Mouse (Mus musculus): ENCODE results near the gene Pkp4.
A peak's percentile ranks its signal among the peaks of the same experiment; 100 is the strongest.

The Pkp4 gene

GRCm38 (mm10) chr2:59160605-59160963, at the start of gene Pkp4, which contains the start of gene Ccdc148:
Gene Pkp4 (plus strand): TSS chr2:59160850.
Gene Ccdc148 (minus strand): TSS chr2:59160683.
- DNase-seq (ENCODE audit: low read depth, low spot score) = peak; percentile 93

GRCm38 (mm10) chr2:59129023-59129422, 31.6 kb upstream of the Pkp4 start:
- DNase-seq (ENCODE audit: low read depth, low spot score) = no peak

GRCm38 (mm10) chr2:59129821-59130220, 30.8 kb upstream of the Pkp4 start:
- no peak for DNase-seq (ENCODE audit: low read depth, low spot score)

GRCm38 (mm10) chr2:59131044-59131443, 29.6 kb upstream of the Pkp4 start:
- DNase-seq (ENCODE audit: low read depth, low spot score) = no peak

GRCm38 (mm10) chr2:59155428-59155827, 5.2 kb upstream of the Pkp4 start:
- DNase-seq (ENCODE audit: low read depth, low spot score) = no peak

GRCm38 (mm10) chr2:59158117-59158516, 2.5 kb upstream of the Pkp4 start:
- no peak for DNase-seq (ENCODE audit: low read depth, low spot score)

- no peak for DNase-seq (ENCODE audit: low read depth, low spot score)
Measured at GRCm38 (mm10) chr2:59159961-59160604, 567 bp upstream of the Pkp4 start.

GRCm38 (mm10) chr2:59161021-59161440, 381 bp downstream of the Pkp4 start:
- DNase-seq (ENCODE audit: low read depth, low spot score) = no peak

- DNase-seq (ENCODE audit: low read depth, low spot score) = peak; percentile 47
Measured at GRCm38 (mm10) chr2:59161441-59162284, 1.0 kb downstream of the Pkp4 start.

GRCm38 (mm10) chr2:59162285-59162600, 1.6 kb downstream of the Pkp4 start:
- DNase-seq (ENCODE audit: low read depth, low spot score) = no peak

GRCm38 (mm10) chr2:59166976-59167375, 6.3 kb downstream of the Pkp4 start:
- no peak for DNase-seq (ENCODE audit: low read depth, low spot score)

GRCm38 (mm10) chr2:59167830-59168229, 7.2 kb downstream of the Pkp4 start:
- DNase-seq (ENCODE audit: low read depth, low spot score) = no peak

- DNase-seq (ENCODE audit: low read depth, low spot score) = no peak
Measured at GRCm38 (mm10) chr2:59169572-59170207, 9.0 kb downstream of the Pkp4 start.

- DNase-seq (ENCODE audit: low read depth, low spot score) = no peak
Measured at GRCm38 (mm10) chr2:59170208-59170589, 9.5 kb downstream of the Pkp4 start.

GRCm38 (mm10) chr2:59170593-59170992, 9.9 kb downstream of the Pkp4 start:
- no peak for DNase-seq (ENCODE audit: low read depth, low spot score)

- no peak for DNase-seq (ENCODE audit: low read depth, low spot score)
Measured at GRCm38 (mm10) chr2:59171533-59171932, 10.9 kb downstream of the Pkp4 start.

GRCm38 (mm10) chr2:59175926-59176325, 15.3 kb downstream of the Pkp4 start:
- DNase-seq (ENCODE audit: low read depth, low spot score) = no peak

GRCm38 (mm10) chr2:59178191-59178590, 17.5 kb downstream of the Pkp4 start:
- peak; percentile 64 for DNase-seq (ENCODE audit: low read depth, low spot score)

GRCm38 (mm10) chr2:59178960-59179359, 18.3 kb downstream of the Pkp4 start:
- DNase-seq (ENCODE audit: low read depth, low spot score) = no peak

- DNase-seq (ENCODE audit: low read depth, low spot score) = no peak
Measured at GRCm38 (mm10) chr2:59179487-59179886, 18.8 kb downstream of the Pkp4 start.

GRCm38 (mm10) chr2:59181321-59182113, 20.9 kb downstream of the Pkp4 start:
- DNase-seq (ENCODE audit: low read depth, low spot score) = peak; percentile 55

GRCm38 (mm10) chr2:59183541-59183940, 22.9 kb downstream of the Pkp4 start:
- DNase-seq (ENCODE audit: low read depth, low spot score) = no peak
